ENCODE assay signal across 8 mouse cellular contexts in the genomic region with DNA sequence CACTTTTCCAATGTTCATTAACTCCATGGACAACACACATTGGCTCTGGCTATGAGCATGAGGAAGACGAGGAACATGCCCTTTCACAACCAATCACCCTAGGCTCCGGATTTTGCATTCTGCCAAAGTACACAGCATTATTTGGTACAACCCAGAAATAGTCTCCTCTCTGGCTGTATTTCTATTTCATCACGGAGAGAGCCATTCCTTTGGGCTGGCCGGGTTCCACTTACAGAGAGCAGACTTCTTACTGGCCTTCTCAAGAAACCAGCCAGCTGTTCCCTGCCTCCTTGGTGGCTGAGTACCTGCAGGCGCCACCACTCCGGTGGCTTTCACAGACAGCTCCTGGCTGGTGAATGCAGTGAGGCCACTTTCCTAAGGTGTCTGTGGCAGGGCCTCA. TPM values are rescaled to one million over a fixed set of nuclear protein-coding genes. Genes with fewer than 3 reads are reported as not detected.
DNase-seq lines count a peak whose midpoint lies in the region; ATAC-seq and TF ChIP-seq lines count a peak whose summit lies in the region.
"Had no signal": no experiment of that assay in that cellular context is flagged by ENCODE, and none has a peak within 500 bp of the region (broad histone marks: within the 10 kb centered on the region; RNA-seq: fewer than 3 reads in every experiment).

A gene (plus strand): TSS at position 330 of the 400 bp plus-strand sequence.

- peak within 1 kb of the TSS; percentile 58 for H3K9ac ChIP-seq in liver, adult 2 months (ENCODE audit: low read depth, low read length)
- no peak within 1 kb of the TSS for H3K9ac ChIP-seq in forebrain, embryonic 13.5 days

- H3K79me2 ChIP-seq in liver, adult 2 months (ENCODE audit: control insufficient read depth, insufficient read depth, low read length) = no peaks in the 10 kb centered on the region
- H3K79me2 ChIP-seq in myocyte (ENCODE audit: control insufficient read depth, insufficient read depth) = no peaks in the 10 kb centered on the region

- H3K9me3 ChIP-seq in forebrain, embryonic 13.5 days (replicated peaks) = no peaks in the 10 kb centered on the region

- 39% methylated on average over 6 of the region's 6 CpGs for WGBS in liver, adult 2 months
- 65% methylated on average over 6 of the region's 6 CpGs for WGBS in forebrain, embryonic 13.5 days

- no peak for TF ChIP-seq POLR2A in liver, adult 2 months (IDR thresholded peaks at IDR 0.05; ENCODE audit: extremely low read depth, insufficient read depth, low read length)
- TF ChIP-seq POLR2A in myocyte (IDR thresholded peaks at IDR 0.05; ENCODE audit: insufficient read length, low read depth) = no peak

- no peaks in the 10 kb centered on the region for H3K36me3 ChIP-seq in liver, adult 2 months (ENCODE audit: control insufficient read depth, insufficient read depth, low read length)
- H3K36me3 ChIP-seq in forebrain, embryonic 13.5 days (ENCODE audit: poor library complexity, severe bottlenecking) = peaks cover 8% of the 10 kb centered on the region
- no peaks in the 10 kb centered on the region for H3K36me3 ChIP-seq in myocyte (ENCODE audit: control insufficient read depth, insufficient read depth)

- H3K27me3 ChIP-seq in liver, adult 2 months (ENCODE audit: control insufficient read depth, insufficient read depth, low read length) = no peaks in the 10 kb centered on the region
- peaks cover 59% of the 10 kb centered on the region for H3K27me3 ChIP-seq in forebrain, embryonic 13.5 days
- H3K27me3 ChIP-seq in myocyte (ENCODE audit: control insufficient read depth, insufficient read depth, insufficient read length) = no peaks in the 10 kb centered on the region

- ATAC-seq in forebrain, embryonic 13.5 days = no peak

- peak within 1 kb of the TSS; percentile 53 for H3K27ac ChIP-seq in liver, adult 2 months (replicated peaks; ENCODE audit: insufficient read depth, low read depth, low read length)
- H3K27ac ChIP-seq in forebrain, embryonic 13.5 days = no peak within 1 kb of the TSS
- H3K27ac ChIP-seq: macrophage had no signal

- H3K4me3 ChIP-seq in liver, adult 2 months (ENCODE audit: insufficient read depth, low read depth, low read length) = no peak within 1 kb of the TSS; the same call in 1 of the 2 replicates
- peak within 1 kb of the TSS; percentile 33 for H3K4me3 ChIP-seq in forebrain, embryonic 13.5 days
- peak within 1 kb of the TSS; percentile 30 for H3K4me3 ChIP-seq in myocyte

- peak; percentile 72 for DNase-seq in liver, adult 2 months (ENCODE audit: extremely low read depth, low read depth, low spot score)
- no peak for DNase-seq in liver
- no peak for DNase-seq in layer of hippocampus, postnatal 14 days (ENCODE audit: low spot score in 2 of 2)
- DNase-seq in thymus, postnatal 4 days = no peak
- DNase-seq in embryo, embryonic 10.5 days (ENCODE audit: low spot score) = no peak

- peak within 1 kb of the TSS; percentile 60 for H3K4me2 ChIP-seq in forebrain, embryonic 13.5 days
- peak within 1 kb of the TSS; percentile 92 for H3K4me2 ChIP-seq in myocyte (ENCODE audit: low read depth)

- no peak for TF ChIP-seq CTCF in liver, adult 2 months (IDR thresholded peaks at IDR 0.05; ENCODE audit: low read depth, low read length)

- H3ac ChIP-seq in myocyte (ENCODE audit: control insufficient read depth, insufficient read length) = no peak within 1 kb of the TSS

- peaks cover 15% of the 10 kb centered on the region for H3K4me1 ChIP-seq in liver, adult 2 months (ENCODE audit: control insufficient read depth, insufficient read depth, low read length)
- peaks cover 18% of the 10 kb centered on the region for H3K4me1 ChIP-seq in forebrain, embryonic 13.5 days

TF ChIP-seq in myocyte, 11 proteins besides CTCF, POLR2A, EP300 and RAD21:
- TF ChIP-seq CEBPB (IDR thresholded peaks at IDR 0.05; ENCODE audit: insufficient read depth, poor library complexity, severe bottlenecking) (no peak), MYOD1 (IDR thresholded peaks at IDR 0.05; ENCODE audit: control insufficient read depth in 1 of 3, insufficient read length in 2 of 3, low read depth in 2 of 3) (no peak), POLR2AphosphoS2 (IDR thresholded peaks at IDR 0.05; ENCODE audit: insufficient read length, low read depth) (no peak), TCF3 (IDR thresholded peaks at IDR 0.05; ENCODE audit: insufficient read length, low read depth) (no peak), REST (IDR thresholded peaks at IDR 0.05; ENCODE audit: insufficient read depth, insufficient read length) (no peak), USF1 (IDR thresholded peaks at IDR 0.05; ENCODE audit: low read depth) (no peak), E2F4 (IDR thresholded peaks at IDR 0.05; ENCODE audit: insufficient read depth) (no peak)
TF ChIP-seq in myocyte: peak in this region for 0.

RNA-seq across cellular contexts. Expression of the gene that starts here (rescaled TPM):
- 6.6 and 12.5 TPM in 2 replicates for total RNA-seq in liver, adult 2 months (2014; rRNA removed)
- polyA plus RNA-seq in liver, adult 2 months (2012; rRNA removed) = 37.1 and 84.4 TPM in 2 replicates
- polyA plus RNA-seq in forebrain, embryonic 13.5 days (2015; fragmentation: Nextera tagmentation; extraction: Ambion mirVana) = 1.8 and 2.2 TPM in 2 replicates
- total RNA-seq in layer of hippocampus, postnatal 14 days (2021) = 10 to 100 TPM; 26.1 to 32.9 TPM
- 17.4 TPM for polyA plus RNA-seq in myocyte (2012; fragmentation: generic; extraction: Trizol)
- polyA plus RNA-seq: macrophage had no signal
